Mouse (Mus musculus): ENCODE data around the gene Ntrk3. TPM values are rescaled to one million over a fixed set of nuclear protein-coding genes. Genes with fewer than 3 reads are reported as not detected.

Ntrk3 gene
- total RNA-seq, 1 experiment from 2014 or later: 0.76 TPM

DNA sequence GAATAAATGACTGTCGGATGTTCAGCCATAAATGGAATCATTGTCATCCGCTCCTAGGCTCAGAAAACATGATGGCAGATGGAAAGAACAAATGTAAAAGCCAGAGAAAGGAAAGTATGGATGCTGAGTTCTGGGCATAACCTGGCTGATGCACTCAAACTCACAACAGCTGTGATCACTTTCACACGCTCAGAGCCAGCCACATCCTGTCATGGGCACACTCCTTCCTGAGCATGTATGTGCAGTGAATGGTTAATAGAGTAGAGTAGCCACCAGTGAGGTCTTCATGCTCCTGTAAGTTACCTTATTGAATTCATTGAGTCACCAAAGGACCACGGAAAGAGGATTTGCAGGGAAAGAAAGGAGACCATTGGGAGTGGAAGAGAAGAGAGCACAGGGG is 13.2 kb downstream of the Ntrk3 start:
- no peak for ATAC-seq (replicated peaks; ENCODE audit: insufficient number of reproducible peaks, low FRiP score, low TSS enrichment, poor library complexity, severe bottlenecking)

DNA sequence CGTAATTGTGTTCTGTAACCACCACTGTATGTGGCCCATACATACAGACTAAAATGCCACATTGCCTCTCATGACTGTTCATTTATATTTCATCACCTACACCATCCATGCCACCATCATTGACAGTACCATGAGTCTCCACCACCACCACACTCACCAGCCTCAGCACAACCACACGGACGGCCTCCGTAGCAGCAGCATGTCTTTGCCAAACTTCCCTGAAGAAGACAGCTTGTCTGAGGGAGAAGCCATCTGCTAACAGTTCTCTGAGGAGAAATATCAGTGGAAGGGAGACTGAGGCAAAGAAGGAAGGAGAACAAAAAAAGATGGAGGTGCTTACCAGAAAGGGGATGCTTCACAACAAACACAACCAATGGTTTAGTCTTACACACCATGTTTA is 15.8 kb downstream of the Ntrk3 start:
- ATAC-seq (replicated peaks; ENCODE audit: insufficient number of reproducible peaks, low FRiP score, low TSS enrichment, poor library complexity, severe bottlenecking): no peak

DNA sequence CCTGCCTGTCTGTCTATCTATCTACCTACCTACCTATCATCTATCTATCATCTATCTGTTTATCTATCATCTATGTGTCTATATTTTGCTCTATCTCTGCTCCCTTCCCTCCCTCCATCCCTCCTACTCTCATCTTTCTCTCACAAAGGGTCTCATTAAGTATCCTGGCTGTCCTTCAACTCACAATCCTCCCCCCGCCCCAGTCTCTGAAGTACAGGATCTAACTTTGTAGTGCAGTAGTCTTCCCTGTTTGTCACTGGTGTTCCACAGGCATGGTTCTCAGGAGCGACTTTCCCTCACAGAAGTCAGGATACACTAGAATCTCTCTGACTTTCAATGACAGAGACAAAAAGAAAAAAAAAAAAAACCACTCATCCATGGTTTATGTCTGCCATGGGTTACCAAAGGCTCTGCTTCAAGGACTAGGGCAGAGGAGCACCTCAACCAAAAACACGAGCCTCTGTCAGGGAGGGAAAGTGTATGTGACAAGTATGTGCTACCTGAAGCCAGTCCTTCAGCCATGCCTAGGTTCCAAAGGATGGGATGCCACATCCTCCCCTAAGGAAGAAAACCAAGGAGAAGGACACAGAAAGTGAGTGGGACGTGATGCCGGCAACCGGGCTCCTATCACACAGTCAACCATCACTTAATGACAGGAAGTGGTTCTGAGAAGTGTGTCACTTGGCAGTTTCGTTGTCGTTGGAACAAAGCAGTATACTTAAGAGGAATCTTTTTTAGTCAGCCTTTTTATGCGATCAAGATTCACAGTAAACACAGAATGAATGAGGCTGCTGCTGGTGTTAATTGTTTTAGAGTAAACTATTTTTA is 16.6 kb downstream of the Ntrk3 start:
- peak; percentile 48 for ATAC-seq (replicated peaks; ENCODE audit: insufficient number of reproducible peaks, low FRiP score, low TSS enrichment, poor library complexity, severe bottlenecking)

DNA sequence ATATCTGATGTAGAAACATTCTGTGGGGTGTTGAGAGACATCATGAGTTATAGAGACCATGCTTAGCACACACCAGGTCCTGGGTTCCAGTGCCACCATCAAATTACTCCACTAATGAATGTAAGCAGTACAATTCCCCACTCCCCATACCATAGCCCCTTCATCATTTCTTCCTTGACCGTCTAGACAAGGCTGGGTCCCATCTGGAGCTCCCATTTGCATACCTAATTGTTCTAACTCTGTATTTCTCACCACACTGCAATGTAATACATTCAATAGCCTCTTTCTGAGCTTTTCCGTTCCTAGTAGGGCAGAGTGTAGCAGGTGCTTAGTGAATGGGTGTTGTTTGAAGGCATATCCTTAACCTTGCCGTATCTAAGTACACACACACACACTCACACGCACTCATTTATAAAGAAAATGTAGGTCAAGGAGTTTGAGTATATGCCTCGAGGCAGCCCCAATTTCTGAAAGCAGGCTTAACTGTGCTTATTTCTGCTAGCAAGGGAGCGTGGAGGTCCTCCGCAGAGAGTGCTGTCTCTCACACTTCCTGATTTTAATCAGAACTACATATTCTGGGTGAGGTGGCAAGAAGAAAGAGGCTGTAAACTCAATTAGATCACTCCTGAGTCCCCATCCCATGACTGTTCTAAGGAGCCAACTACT is 17.9 kb downstream of the Ntrk3 start:
- no peak for ATAC-seq (replicated peaks; ENCODE audit: insufficient number of reproducible peaks, low FRiP score, low TSS enrichment, poor library complexity, severe bottlenecking)

DNA sequence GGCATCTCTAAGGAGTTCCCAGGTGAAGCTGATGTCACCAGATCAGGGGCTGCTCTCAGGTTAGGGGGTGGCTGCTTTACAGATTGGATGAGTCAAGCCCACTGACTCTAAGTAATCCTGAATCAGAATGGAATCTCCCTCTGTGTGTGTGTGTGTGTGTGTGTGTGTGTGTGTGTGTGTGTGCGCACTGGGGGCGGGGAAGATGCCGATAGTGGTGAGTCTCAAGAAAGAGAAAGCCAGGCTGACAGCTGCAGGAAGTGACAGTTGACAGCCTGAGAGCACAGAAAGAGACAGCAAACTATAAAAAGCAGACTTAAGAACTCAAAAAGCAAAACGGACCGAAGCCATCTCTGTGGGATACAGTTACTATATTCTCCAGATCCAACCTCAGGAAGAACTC is 18.7 kb downstream of the Ntrk3 start:
- no peak for ATAC-seq (replicated peaks; ENCODE audit: insufficient number of reproducible peaks, low FRiP score, low TSS enrichment, poor library complexity, severe bottlenecking)

DNA sequence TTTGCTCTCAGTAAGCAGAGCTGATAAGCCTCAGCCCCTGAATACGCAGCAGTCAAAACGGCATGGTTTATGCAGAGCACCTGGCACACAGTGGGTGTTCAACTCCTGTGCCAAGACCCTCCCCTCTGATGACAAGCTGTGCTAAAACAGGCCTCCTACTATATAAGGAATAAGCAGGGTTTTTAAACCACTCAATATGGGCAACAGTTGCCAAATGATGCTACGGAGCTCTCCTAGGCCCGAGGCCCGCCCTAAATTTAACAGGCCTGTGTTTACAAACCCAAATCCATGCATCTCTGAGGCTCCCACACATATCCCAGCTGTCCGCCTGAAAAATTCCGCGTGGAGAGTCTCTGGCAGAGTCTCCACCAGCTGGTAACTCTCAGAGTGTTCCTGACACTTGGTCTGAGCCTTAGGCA is 19.6 kb downstream of the Ntrk3 start:
- no peak for ATAC-seq (replicated peaks; ENCODE audit: insufficient number of reproducible peaks, low FRiP score, low TSS enrichment, poor library complexity, severe bottlenecking)

DNA sequence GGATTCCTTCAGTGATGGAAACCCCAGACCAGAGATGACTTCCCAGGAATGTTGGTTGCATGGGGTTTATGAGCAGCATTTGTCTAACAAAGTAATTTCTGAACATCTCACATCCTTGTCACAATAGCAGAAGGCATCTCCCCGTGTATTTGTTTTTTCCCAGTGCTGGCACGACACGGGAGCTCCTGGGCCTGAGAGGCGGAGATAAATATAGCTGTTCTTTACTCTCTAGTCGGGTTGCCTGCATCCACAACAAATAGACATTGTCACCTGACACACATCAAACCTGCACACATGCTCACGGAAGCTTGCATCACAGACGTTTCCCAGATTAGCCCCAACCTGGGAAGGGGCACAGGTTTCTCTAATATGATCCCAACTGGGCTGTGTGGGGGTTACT is 30.1 kb downstream of the Ntrk3 start:
- no peak for ATAC-seq (replicated peaks; ENCODE audit: insufficient number of reproducible peaks, low FRiP score, low TSS enrichment, poor library complexity, severe bottlenecking)

DNA sequence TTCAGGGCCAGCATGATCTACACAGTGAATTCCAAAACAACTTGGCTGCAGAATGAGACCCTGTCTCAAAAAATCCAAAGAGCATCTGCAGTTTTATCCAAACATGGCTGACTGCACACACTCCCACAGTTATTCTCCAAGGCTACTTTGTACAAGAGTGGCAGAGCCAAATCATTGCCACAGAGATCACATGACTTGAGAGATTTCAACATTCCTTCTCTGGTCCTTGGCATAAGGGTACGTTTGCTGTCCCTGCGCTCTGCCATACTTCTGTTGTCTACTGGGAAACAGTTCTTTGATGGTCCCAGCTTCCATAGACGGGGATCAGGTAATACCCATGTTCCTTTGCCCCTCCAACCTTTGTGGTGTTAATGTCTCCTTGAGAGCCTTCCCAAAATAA is 30.7 kb downstream of the Ntrk3 start:
- ATAC-seq (replicated peaks; ENCODE audit: insufficient number of reproducible peaks, low FRiP score, low TSS enrichment, poor library complexity, severe bottlenecking): no peak

DNA sequence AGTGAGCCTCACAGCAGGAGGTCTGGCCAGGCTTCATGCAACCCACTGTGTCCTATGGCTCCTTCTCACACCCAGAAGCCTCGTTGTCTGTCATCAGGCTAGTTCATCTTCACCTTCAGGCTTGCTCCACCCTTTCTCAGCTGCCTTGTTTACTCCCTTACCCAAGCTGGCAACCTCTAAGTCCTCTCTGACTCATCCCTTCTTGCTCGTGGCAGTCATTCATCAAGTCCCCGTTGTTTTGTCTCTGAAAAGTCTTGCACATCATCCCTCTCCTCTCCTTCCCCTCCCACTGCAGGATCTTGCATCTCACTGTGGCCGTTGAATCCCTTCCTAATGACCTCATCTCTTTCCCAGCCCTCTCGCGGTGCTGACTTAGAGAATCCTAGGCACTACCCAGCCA is 35.1 kb downstream of the Ntrk3 start:
- no peak for ATAC-seq (replicated peaks; ENCODE audit: insufficient number of reproducible peaks, low FRiP score, low TSS enrichment, poor library complexity, severe bottlenecking)

DNA sequence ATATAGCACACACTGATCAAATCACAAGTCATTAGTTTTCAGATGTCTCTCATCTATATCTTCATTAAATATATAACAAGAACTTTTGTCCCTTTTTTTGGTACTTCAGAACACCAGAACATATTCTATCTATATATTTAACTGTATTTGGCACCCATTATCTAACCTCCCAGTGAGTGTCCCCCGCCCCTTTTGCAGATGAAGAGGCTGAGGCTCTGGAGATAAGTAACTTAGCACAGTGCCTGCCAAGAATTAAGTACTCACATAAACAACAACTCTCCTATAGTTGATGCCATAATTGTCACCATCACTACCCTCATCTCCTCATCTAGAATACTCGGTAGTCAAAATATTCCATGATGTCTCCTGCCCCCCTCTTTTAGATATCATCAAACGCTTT is 42.6 kb downstream of the Ntrk3 start:
- ATAC-seq (replicated peaks; ENCODE audit: insufficient number of reproducible peaks, low FRiP score, low TSS enrichment, poor library complexity, severe bottlenecking): no peak

DNA sequence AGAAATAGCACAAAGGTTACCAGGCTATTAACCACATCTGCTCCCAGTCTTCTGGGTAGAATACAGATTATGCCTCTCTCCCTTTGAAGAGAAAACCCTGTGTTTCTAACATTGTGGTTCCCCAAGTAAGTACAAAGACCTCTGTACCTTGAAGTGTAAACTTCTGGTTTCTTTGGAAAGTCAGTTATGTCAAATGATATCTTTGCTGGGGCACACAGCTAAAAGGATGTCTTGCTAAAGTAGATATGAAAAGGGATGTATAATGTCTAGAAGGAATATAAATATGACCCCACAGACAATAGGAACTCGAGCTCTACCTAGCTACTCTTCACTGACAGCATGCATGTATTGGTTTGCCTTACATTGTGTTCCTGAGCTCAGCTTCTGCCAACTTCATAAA is 44.7 kb downstream of the Ntrk3 start:
- ATAC-seq (replicated peaks; ENCODE audit: insufficient number of reproducible peaks, low FRiP score, low TSS enrichment, poor library complexity, severe bottlenecking): no peak

DNA sequence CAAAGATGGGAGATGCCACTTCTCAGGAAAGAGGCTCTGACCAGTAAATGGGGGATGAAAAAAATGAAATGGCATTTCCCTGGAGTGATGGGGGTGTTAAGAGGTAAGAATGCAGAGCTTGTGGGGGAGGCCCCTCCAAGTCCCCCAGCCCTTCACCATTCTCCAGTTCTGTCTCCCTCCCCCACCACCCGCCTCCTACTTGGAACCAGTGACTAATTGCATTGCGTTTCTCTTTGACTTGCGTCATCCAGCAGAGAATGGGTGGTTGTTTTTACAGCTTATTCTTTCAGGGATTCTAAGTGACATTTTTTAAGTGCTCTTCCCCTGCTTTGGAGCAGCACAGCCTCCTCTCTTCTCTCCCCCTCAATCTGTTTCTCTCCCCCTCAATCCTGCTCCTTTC is 46.9 kb downstream of the Ntrk3 start:
- ATAC-seq (replicated peaks; ENCODE audit: insufficient number of reproducible peaks, low FRiP score, low TSS enrichment, poor library complexity, severe bottlenecking): no peak

DNA sequence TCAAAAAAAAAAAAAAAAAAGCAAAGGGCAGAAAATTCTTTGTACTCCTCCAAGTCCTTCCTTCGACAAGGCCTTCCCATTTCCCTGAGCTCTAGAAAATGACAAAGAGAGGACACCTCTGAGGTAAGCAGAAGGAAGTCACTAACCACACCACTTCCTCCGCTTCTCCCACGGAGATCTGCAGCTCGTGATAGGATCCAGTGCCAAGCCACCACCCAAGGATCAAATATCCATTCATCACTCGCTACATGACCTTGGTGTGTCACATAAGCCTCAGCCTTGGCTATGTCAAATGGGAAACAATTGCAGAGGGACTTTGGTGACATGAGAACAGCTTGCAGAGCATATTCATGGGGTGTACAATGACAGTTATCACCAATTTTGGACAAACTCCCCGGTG is 52.9 kb downstream of the Ntrk3 start:
- ATAC-seq (replicated peaks; ENCODE audit: insufficient number of reproducible peaks, low FRiP score, low TSS enrichment, poor library complexity, severe bottlenecking): no peak

DNA sequence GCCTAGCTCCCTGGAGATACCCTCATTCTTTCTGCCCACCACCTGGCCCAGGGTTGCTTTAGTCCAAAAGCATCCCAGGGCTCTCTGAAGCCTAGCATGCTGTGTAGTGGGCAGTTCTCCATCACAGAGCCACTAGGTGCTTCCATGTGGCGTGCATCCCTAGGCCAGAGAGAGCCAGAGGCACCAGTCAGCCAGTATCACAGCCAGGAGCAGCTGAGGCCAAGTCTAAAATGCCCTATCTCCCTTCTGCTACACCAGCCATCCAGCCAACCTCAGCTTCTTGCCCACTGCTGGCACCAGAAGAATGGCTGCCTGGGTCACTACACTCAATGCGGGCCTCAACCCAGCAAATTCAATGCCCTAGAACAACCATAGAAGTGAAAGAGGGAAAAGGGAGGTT is 56.9 kb downstream of the Ntrk3 start:
- ATAC-seq (replicated peaks; ENCODE audit: insufficient number of reproducible peaks, low FRiP score, low TSS enrichment, poor library complexity, severe bottlenecking): no peak

DNA sequence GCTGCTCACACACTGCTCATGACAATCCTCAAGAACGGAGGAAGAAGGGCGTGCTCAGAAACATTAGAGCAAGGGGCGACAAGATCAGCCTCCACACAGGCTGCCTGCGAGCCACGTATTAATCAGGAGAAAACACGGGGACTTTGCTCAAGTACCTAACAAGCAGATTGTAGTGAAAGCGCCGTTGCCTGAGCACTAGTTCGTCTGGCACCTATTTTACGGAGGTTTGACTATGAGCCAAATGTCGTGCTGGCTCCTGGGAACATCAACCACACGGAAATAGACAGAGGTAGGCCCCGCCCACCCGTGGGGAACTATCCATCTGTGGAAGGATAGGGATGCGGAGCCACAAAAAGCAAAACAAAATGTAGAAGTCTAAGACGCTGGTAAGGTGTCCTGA is 68.4 kb downstream of the Ntrk3 start:
- no peak for ATAC-seq (replicated peaks; ENCODE audit: insufficient number of reproducible peaks, low FRiP score, low TSS enrichment, poor library complexity, severe bottlenecking)

DNA sequence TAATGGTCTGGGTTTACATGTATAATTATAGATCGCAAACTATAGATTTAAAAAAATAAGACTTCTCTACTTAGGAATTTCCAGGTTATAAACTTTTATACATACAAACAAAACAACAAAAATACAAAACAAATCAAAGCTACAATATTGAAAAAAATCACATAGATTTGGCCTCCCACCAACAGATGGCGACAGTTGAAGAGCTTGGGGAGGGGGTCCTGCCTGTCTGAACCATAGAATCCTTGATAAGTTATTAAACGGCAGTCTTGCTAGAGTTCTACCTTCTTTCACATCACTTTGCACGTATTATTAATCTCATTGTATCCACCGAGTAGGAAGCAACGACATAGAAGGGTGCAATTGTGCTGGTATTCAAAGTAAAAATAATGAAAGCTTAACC is 68.9 kb downstream of the Ntrk3 start:
- no peak for ATAC-seq (replicated peaks; ENCODE audit: insufficient number of reproducible peaks, low FRiP score, low TSS enrichment, poor library complexity, severe bottlenecking)

DNA sequence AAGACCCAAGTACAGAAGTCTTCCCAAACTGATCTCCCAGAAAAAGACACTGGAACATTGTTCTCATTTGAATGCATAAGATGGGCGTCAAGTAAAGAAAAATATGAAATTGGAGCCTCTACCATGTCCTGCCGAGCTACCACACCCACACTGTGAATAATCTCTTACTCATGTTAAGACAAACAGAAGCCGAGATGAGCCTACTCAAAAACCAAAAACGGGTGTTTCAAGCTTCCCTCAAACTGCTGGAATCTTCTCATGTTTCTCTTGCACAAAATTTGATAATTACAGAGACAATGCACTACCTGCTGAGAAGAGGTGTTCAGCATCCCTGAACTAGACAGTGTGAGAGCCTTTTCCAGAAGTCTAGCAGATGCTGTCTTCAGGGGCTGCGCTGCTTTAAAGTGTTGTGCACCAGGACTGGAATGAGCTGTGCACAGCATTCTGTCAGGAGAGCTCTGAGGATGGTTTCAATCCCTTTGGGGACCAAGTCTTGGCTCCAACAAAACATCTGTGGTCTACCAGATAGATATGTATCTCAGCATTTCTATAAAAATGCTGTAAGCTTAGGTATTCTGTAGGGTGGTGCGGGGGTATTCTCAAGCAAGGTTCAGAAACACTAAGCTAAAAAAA is 69.7 kb downstream of the Ntrk3 start:
- no peak for ATAC-seq (replicated peaks; ENCODE audit: insufficient number of reproducible peaks, low FRiP score, low TSS enrichment, poor library complexity, severe bottlenecking)

DNA sequence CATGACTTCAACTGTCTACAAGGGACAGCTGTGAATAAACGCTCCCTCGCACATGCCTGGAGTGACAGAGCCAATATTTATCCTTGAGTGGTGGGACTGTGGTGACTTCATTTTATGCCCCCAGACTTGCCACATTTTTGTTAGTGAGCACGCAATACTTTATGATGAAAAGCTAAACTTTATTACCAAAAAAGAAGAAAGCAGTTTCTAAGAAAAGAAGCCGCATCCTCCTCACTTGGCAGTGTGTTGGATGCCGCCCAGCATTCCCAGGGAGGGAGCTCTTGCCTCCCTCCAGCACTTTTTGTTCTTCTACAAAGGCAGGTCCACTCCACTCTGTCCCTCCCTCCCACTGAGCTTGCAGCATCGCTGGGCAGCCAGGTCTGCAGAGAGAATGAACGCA is 77.0 kb downstream of the Ntrk3 start:
- ATAC-seq (replicated peaks; ENCODE audit: insufficient number of reproducible peaks, low FRiP score, low TSS enrichment, poor library complexity, severe bottlenecking): no peak

DNA sequence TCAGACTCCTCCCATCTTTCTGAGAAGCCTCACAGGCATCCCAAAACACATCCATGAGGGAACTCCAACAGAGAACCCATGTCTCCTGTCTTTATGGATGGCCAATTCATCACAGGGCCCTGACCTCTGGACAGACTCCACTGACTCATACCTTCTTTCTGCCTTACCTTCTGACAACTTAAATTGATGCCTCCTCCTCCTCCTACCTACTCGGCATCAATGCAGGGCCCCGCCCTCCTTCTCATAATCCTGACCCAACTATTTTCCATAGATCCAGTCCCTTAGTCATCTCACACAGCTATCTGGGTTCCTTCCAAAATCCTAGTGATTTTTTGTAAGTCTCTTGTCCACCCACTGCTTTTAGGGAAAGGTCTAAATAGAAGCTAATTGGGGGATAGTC is 78.0 kb downstream of the Ntrk3 start:
- ATAC-seq (replicated peaks; ENCODE audit: insufficient number of reproducible peaks, low FRiP score, low TSS enrichment, poor library complexity, severe bottlenecking): no peak

DNA sequence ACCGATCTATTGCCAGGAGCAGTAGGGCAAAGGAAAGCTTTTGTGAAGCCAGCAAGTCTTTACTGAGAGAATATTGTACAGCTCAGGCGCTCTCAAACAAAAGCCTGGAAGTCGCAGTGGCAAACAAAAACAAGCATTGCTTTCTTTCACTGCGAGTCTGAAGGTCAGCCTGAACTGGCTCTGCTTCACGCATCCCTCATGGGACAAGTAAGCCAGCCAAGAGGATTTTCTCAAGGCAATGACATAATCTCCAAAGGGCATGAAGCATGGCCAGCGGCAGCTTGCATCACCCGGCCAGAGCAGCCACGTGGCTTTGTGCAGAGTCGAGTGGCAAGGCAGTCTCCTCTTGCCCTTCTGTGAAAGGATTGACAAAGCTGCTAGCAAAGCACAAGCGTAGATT is 79.8 kb downstream of the Ntrk3 start:
- no peak for ATAC-seq (replicated peaks; ENCODE audit: insufficient number of reproducible peaks, low FRiP score, low TSS enrichment, poor library complexity, severe bottlenecking)

All from monocyte, adult 5-6 weeks (primary cell).